Comparison of ENCODE assay signal across 11 mouse cellular contexts in the genomic region with DNA sequence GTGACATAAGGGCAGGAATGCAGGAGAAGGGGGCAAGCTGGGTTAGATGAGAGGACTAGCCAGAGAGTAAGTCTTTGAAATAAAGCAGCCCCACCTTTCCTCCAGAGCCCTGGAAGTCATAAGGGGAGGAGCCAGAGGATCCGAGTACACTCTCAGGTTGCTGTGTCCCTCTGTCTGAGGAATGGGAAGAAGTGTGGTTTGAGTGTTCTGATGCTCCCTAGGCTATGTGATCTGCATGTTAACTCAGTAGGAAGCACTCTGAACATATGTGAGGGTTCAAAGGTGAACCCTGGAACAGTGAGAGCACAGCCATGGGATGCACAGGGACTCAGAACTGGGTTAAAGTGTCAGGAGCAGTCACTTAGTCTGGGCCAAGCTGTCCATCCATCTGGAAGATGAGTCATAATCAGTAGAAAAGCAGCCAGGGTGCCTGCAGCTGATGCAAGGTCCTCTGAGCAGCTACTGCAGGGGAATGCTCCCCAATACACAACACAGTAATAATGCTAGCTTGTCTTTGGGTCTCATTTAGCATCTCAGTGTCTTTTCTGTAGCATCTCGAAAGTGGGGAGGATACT. TPM values are rescaled to one million over a fixed set of nuclear protein-coding genes. Genes with fewer than 3 reads are reported as not detected.
DNase-seq lines count a peak whose midpoint lies in the region; ATAC-seq and TF ChIP-seq lines count a peak whose summit lies in the region.
"Had no signal": no experiment of that assay in that cellular context is flagged by ENCODE, and none has a peak within 500 bp of the region (broad histone marks: within the 10 kb centered on the region; RNA-seq: fewer than 3 reads in every experiment).

No protein-coding gene starts in this region.

- peak; percentile 6 for DNase-seq in cerebellum, adult 11-12 months
- DNase-seq in kidney, adult 2 months, result peak; percentile 15
- no peak for DNase-seq in kidney, postnatal 25 days
- DNase-seq in lung, postnatal 36 days, result peak; percentile 54
- DNase-seq in frontal cortex, postnatal 36 days (ENCODE audit: low spot score in 2 of 2), result no peak
- no peak for DNase-seq in adrenal gland, postnatal 4 days (ENCODE audit: low spot score in 2 of 2)
- DNase-seq: kidney, adult 8-10 months; left cerebral cortex, postnatal 4 days had no signal

- 67% methylated on average over 2 of the region's 2 CpGs for WGBS in kidney, adult 2 months
- 78% methylated on average over 2 of the region's 2 CpGs for WGBS in heart, embryonic 16.5 days

- H3K27me3 ChIP-seq in kidney, adult 2 months (replicated peaks; ENCODE audit: control insufficient read depth, insufficient read depth, low read length), result no peaks in the 10 kb centered on the region
- H3K27me3 ChIP-seq in heart, embryonic 16.5 days (ENCODE audit: control insufficient read depth, insufficient read depth, low read length), result no peaks in the 10 kb centered on the region

- H3K4me2 ChIP-seq in heart, embryonic 16.5 days (ENCODE audit: low read depth, low read length), result peak overlapping the region; percentile 81; the same call in 1 of the 2 replicates

- no peak for ATAC-seq in cerebellum, adult (ENCODE audit: insufficient number of reproducible peaks, low FRiP score, low TSS enrichment)
- no peak for ATAC-seq in heart, embryonic 16.5 days (replicated peaks; ENCODE audit: extremely low read depth, insufficient read depth, low FRiP score)

- no peak for TF ChIP-seq CTCF in kidney, adult 2 months (conservative IDR thresholded peaks at IDR 0.05; ENCODE audit: insufficient read depth, insufficient read length, low read depth, low read length)

- H3K27ac ChIP-seq in kidney, adult 2 months (ENCODE audit: insufficient read depth, low read depth, low read length), result peak overlapping the region; percentile 65
- no peak overlapping the region for H3K27ac ChIP-seq in heart, embryonic 16.5 days (ENCODE audit: low read length)

- no peaks in the 10 kb centered on the region for H3K9me3 ChIP-seq in heart, embryonic 16.5 days (replicated peaks; ENCODE audit: control insufficient read depth, low read length)

- peak overlapping the region; percentile 21; the same call in 1 of the 2 replicates for H3K4me3 ChIP-seq in kidney, adult 2 months (ENCODE audit: insufficient read depth, low read depth, low read length)
- H3K4me3 ChIP-seq in heart, embryonic 16.5 days (ENCODE audit: low read length), result 0 out of 2 replicates have a peak overlapping the region, but pooled peaks have one; percentile 1

- H3K36me3 ChIP-seq in kidney, adult 2 months (ENCODE audit: control insufficient read depth, insufficient read depth, low read length), result no peaks in the 10 kb centered on the region
- H3K36me3 ChIP-seq in heart, embryonic 16.5 days (ENCODE audit: control insufficient read depth, insufficient read depth), result peaks cover 4% of the 10 kb centered on the region; the same call in 1 of the 2 replicates

- TF ChIP-seq POLR2A in kidney, adult 2 months (IDR thresholded peaks at IDR 0.05; ENCODE audit: low read depth, low read length), result no peak

- no peak overlapping the region for H3K9ac ChIP-seq in heart, embryonic 16.5 days (ENCODE audit: low read length)

- no peaks in the 10 kb centered on the region for H3K4me1 ChIP-seq in kidney, adult 2 months (ENCODE audit: control insufficient read depth, insufficient read depth, low read length)
- peaks cover 18% of the 10 kb centered on the region for H3K4me1 ChIP-seq in heart, embryonic 16.5 days (ENCODE audit: control insufficient read depth, insufficient read depth, low read length)

RNA-seq across cellular contexts. Expression of gene Serpinb9, which starts 2.5 kb away (rescaled TPM):
- polyA plus RNA-seq in kidney, adult 2 months (2012; rRNA removed), result 9.7 and 14.2 TPM in 2 replicates
- 8.8 and 10.4 TPM in 2 replicates for polyA plus RNA-seq in heart, embryonic 16.5 days (2015; fragmentation: Nextera tagmentation; extraction: Ambion mirVana)
- 10 to 100 TPM; 18.3 to 18.7 TPM for total RNA-seq in adrenal gland, postnatal 4 days (2021)

RNA-seq across cellular contexts. Expression of gene Serpinb9b, which starts 21.6 kb away (rescaled TPM):
- polyA plus RNA-seq in kidney, adult 2 months (2012; rRNA removed), result 0.03 and 0.08 TPM in 2 replicates
- 0.33 and 0.47 TPM in 2 replicates for polyA plus RNA-seq in heart, embryonic 16.5 days (2015; fragmentation: Nextera tagmentation; extraction: Ambion mirVana)
- total RNA-seq in adrenal gland, postnatal 4 days (2021), result under 1 TPM in 1 of 2 experiments, not detected in 1; 0.08 TPM
- polyA plus RNA-seq: small intestine, adult 2 months had no signal

RNA-seq across cellular contexts. Expression of gene Serpinb6b, which starts 40.6 kb away (rescaled TPM):
- polyA plus RNA-seq in kidney, adult 2 months (2012; rRNA removed), result 6.1 and 7.1 TPM in 2 replicates
- 22.4 and 26.8 TPM in 2 replicates for polyA plus RNA-seq in heart, embryonic 16.5 days (2015; fragmentation: Nextera tagmentation; extraction: Ambion mirVana)
- total RNA-seq in adrenal gland, postnatal 4 days (2021), result 10 to 100 TPM; 60.3 to 62.4 TPM

Comparison
In these comparisons a context has a peak if more than half of its experiments do, and no peak if none do; other contexts are left out.
1. DNase-seq: peak in cerebellum, adult 11-12 months (single experiment), kidney, adult 2 months (single experiment) and lung, postnatal 36 days (single experiment); none in kidney, postnatal 25 days (0 of 2), frontal cortex, postnatal 36 days (0 of 2) and adrenal gland, postnatal 4 days (0 of 2).